Mouse (Mus musculus): Measurements from ENCODE around the gene Xdh.

The Xdh gene

GRCm38 (mm10) chr17:73941816-73942215 lies 8.2 kb downstream of the Xdh start:
- no peak for DNase-seq

- DNase-seq, result no peak
Observed at GRCm38 (mm10) chr17:73937073-73937472, 12.9 kb downstream of the Xdh start.

- DNase-seq, result no peak
Observed at GRCm38 (mm10) chr17:73935163-73935562, 14.8 kb downstream of the Xdh start.

- DNase-seq, result no peak
Observed at GRCm38 (mm10) chr17:73934281-73934680, 15.7 kb downstream of the Xdh start.

- DNase-seq, result no peak
Observed at GRCm38 (mm10) chr17:73933616-73934015, 16.4 kb downstream of the Xdh start.

- DNase-seq, result no peak
Observed at GRCm38 (mm10) chr17:73932497-73933059, 17.4 kb downstream of the Xdh start.

GRCm38 (mm10) chr17:73919520-73919919 lies 30.5 kb downstream of the Xdh start:
- DNase-seq, result no peak

GRCm38 (mm10) chr17:73918944-73919381 lies 31.0 kb downstream of the Xdh start:
- no peak for DNase-seq

GRCm38 (mm10) chr17:73918138-73918537 lies 31.9 kb downstream of the Xdh start:
- no peak for DNase-seq

GRCm38 (mm10) chr17:73917713-73918112 lies 32.3 kb downstream of the Xdh start:
- DNase-seq, result no peak

GRCm38 (mm10) chr17:73914730-73915129 lies 35.3 kb downstream of the Xdh start:
- no peak for DNase-seq

- peak; percentile 28 for DNase-seq
Observed at GRCm38 (mm10) chr17:73906076-73906475, 43.9 kb downstream of the Xdh start.

- peak; percentile 35 for DNase-seq
Observed at GRCm38 (mm10) chr17:73905043-73905750, 44.8 kb downstream of the Xdh start.

GRCm38 (mm10) chr17:73903121-73903520 lies 46.9 kb downstream of the Xdh start:
- no peak for DNase-seq

GRCm38 (mm10) chr17:73902234-73902636 lies 47.8 kb downstream of the Xdh start:
- no peak for DNase-seq

- no peak for DNase-seq
Observed at GRCm38 (mm10) chr17:73894399-73894798, 55.6 kb downstream of the Xdh start.

- no peak for DNase-seq
Observed at GRCm38 (mm10) chr17:73893822-73894221, 56.2 kb downstream of the Xdh start.

GRCm38 (mm10) chr17:73893207-73893606 lies 56.8 kb downstream of the Xdh start:
- DNase-seq, result no peak

GRCm38 (mm10) chr17:73891590-73891989 lies 58.4 kb downstream of the Xdh start:
- peak; percentile 43 for DNase-seq

- DNase-seq, result no peak
Observed at GRCm38 (mm10) chr17:73886071-73886785, 63.8 kb downstream of the Xdh start.

GRCm38 (mm10) chr17:73883332-73883731 lies 66.7 kb downstream of the Xdh start:
- no peak for DNase-seq

GRCm38 (mm10) chr17:73882194-73882593 lies 67.8 kb downstream of the Xdh start:
- peak; percentile 81 for DNase-seq

- DNase-seq, result no peak
Observed at GRCm38 (mm10) chr17:73881295-73881694, 68.7 kb downstream of the Xdh start.

GRCm38 (mm10) chr17:73880286-73880685 lies 69.7 kb downstream of the Xdh start:
- no peak for DNase-seq
